Comparison of ENCODE assay signal across 8 mouse cellular contexts in the genomic region with DNA sequence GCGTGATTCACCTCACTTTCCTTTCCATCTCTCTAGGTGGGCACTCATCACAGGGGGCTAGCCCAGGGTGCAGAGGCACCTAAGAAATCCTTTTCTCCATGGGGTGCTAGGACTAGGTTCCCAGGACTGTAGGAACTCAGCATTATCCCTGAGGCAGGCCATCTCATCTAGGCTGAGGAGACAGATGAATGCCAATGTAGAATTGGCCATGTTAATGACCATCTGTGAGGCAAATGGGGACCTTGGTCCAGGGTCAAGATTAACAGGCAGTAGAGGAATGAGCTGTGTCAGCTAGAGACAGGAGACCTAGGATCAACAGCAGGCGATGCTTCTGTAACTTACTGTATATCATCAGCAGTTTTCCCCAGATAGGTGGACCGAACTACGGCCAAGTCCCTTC. TPM values are rescaled to one million over a fixed set of nuclear protein-coding genes. Genes with fewer than 3 reads are reported as not detected.
DNase-seq lines count a peak whose midpoint lies in the region; ATAC-seq lines count a peak whose summit lies in the region.

No protein-coding gene starts in this region.

- no peak for DNase-seq in heart, adult 18-20 months
- DNase-seq in cerebellum, adult 18-20 months: peak; percentile 75 to 83
- no peak for DNase-seq in urinary bladder, postnatal 4 days (ENCODE audit: low spot score in 2 of 2)
- no peak for DNase-seq in right cerebral cortex, postnatal 36 days (ENCODE audit: low spot score in 2 of 2)
- no peak for DNase-seq in right cerebral cortex, postnatal 10 days (ENCODE audit: low spot score in 2 of 2)

- WGBS in heart, embryonic 14.5 days: 79% methylated on average over 4 of the region's 4 CpGs
- WGBS in hindbrain, embryonic 13.5 days: 81% methylated on average over 4 of the region's 4 CpGs
- WGBS in liver, embryonic 12.5 days (ENCODE audit: insufficient replicate concordance): 79% methylated on average over 4 of the region's 4 CpGs

- H3K27ac ChIP-seq in heart, embryonic 14.5 days (replicated peaks in 1 of 2; ENCODE audit: control insufficient read depth in 1 of 2, insufficient read depth in 1 of 2, low read depth in 2 of 2, low read length in 2 of 2): peak overlapping the region; percentile 81 to 91; a peak in 3 of 4 replicates
- no peak overlapping the region for H3K27ac ChIP-seq in hindbrain, embryonic 13.5 days
- H3K27ac ChIP-seq in liver, embryonic 12.5 days: peak overlapping the region; percentile 69; the same call in 1 of the 2 replicates

- H3K4me2 ChIP-seq in heart, embryonic 14.5 days (ENCODE audit: low read length): peak overlapping the region; percentile 76
- H3K4me2 ChIP-seq in hindbrain, embryonic 13.5 days: peak overlapping the region; percentile 83
- H3K4me2 ChIP-seq in liver, embryonic 12.5 days: peak overlapping the region; percentile 96

- H3K9ac ChIP-seq in heart, embryonic 14.5 days (ENCODE audit: low read length): peak overlapping the region; percentile 93
- H3K9ac ChIP-seq in hindbrain, embryonic 13.5 days: peak overlapping the region; percentile 82; the same call in 1 of the 2 replicates
- H3K9ac ChIP-seq in liver, embryonic 12.5 days: no peak overlapping the region

- peaks cover 48% of the 10 kb centered on the region for H3K36me3 ChIP-seq in heart, embryonic 14.5 days (ENCODE audit: control insufficient read depth, insufficient read depth, low read length)
- peaks cover 7% of the 10 kb centered on the region for H3K36me3 ChIP-seq in hindbrain, embryonic 13.5 days
- no peaks in the 10 kb centered on the region; the same call in 1 of the 2 replicates for H3K36me3 ChIP-seq in liver, embryonic 12.5 days

- peak overlapping the region; percentile 78 to 87 for H3K4me3 ChIP-seq in heart, embryonic 14.5 days (ENCODE audit: control insufficient read depth in 1 of 2, insufficient read depth in 1 of 2, low read depth in 1 of 2, low read length in 2 of 2)
- H3K4me3 ChIP-seq in hindbrain, embryonic 13.5 days: peak overlapping the region; percentile 78
- peak overlapping the region; percentile 75; the same call in 1 of the 2 replicates for H3K4me3 ChIP-seq in liver, embryonic 12.5 days

- H3K4me1 ChIP-seq in heart, embryonic 14.5 days (ENCODE audit: control insufficient read depth in 2 of 2, insufficient read depth in 2 of 2, low read length in 2 of 2): peaks cover 6 to 12% of the 10 kb centered on the region in 2 experiments
- H3K4me1 ChIP-seq in hindbrain, embryonic 13.5 days (replicated peaks): peaks cover 26% of the 10 kb centered on the region
- peaks cover 34% of the 10 kb centered on the region for H3K4me1 ChIP-seq in liver, embryonic 12.5 days

- H3K27me3 ChIP-seq in heart, embryonic 14.5 days (ENCODE audit: control insufficient read depth, insufficient read depth, low read length): no peaks in the 10 kb centered on the region
- peaks cover 8% of the 10 kb centered on the region; the same call in 1 of the 2 replicates for H3K27me3 ChIP-seq in hindbrain, embryonic 13.5 days
- H3K27me3 ChIP-seq in liver, embryonic 12.5 days (replicated peaks): peaks cover 21% of the 10 kb centered on the region; the same call in 1 of the 2 replicates

- no peaks in the 10 kb centered on the region for H3K9me3 ChIP-seq in heart, embryonic 14.5 days (ENCODE audit: control insufficient read depth, low read length)
- H3K9me3 ChIP-seq in hindbrain, embryonic 13.5 days: no peaks in the 10 kb centered on the region
- H3K9me3 ChIP-seq in liver, embryonic 12.5 days (replicated peaks): no peaks in the 10 kb centered on the region

- ATAC-seq in heart, embryonic 14.5 days (ENCODE audit: insufficient number of reproducible peaks, insufficient read depth, low FRiP score, low read depth): no peak
- ATAC-seq in hindbrain, embryonic 13.5 days (ENCODE audit: low FRiP score): no peak
- no peak for ATAC-seq in liver, embryonic 12.5 days

RNA-seq across cellular contexts. Expression of a gene that starts 1.4 kb away (rescaled TPM):
- polyA plus RNA-seq in heart, embryonic 14.5 days (2014; fragmentation: Nextera tagmentation; extraction: Ambion mirVana): 112 and 113 TPM in 2 replicates
- 100 to 1,000 TPM; 421 to 452 TPM for total RNA-seq in heart, adult 18-20 months (2021)
- polyA plus RNA-seq in hindbrain, embryonic 13.5 days (2015; fragmentation: Nextera tagmentation; extraction: Ambion mirVana): 24.2 and 25.5 TPM in 2 replicates
- polyA plus RNA-seq in liver, embryonic 12.5 days (2016; fragmentation: Nextera tagmentation; extraction: Ambion mirVana): 10.0 and 11.0 TPM in 2 replicates

RNA-seq across cellular contexts. Expression of a gene that starts 30.1 kb away (rescaled TPM):
- 8.5 and 10.1 TPM in 2 replicates for polyA plus RNA-seq in heart, embryonic 14.5 days (2014; fragmentation: Nextera tagmentation; extraction: Ambion mirVana)
- 1 to 10 TPM; 1.1 to 1.9 TPM for total RNA-seq in heart, adult 18-20 months (2021)
- 132 and 142 TPM in 2 replicates for polyA plus RNA-seq in hindbrain, embryonic 13.5 days (2015; fragmentation: Nextera tagmentation; extraction: Ambion mirVana)
- 53.8 and 56.7 TPM in 2 replicates for polyA plus RNA-seq in liver, embryonic 12.5 days (2016; fragmentation: Nextera tagmentation; extraction: Ambion mirVana)

RNA-seq across cellular contexts. Expression of a gene that starts 36.8 kb away (rescaled TPM):
- 9.4 TPM in 2 replicates for polyA plus RNA-seq in heart, embryonic 14.5 days (2014; fragmentation: Nextera tagmentation; extraction: Ambion mirVana)
- 10 to 100 TPM in 1 of 2 experiments, 1 to 10 TPM in 1; 8.6 to 10.1 TPM for total RNA-seq in heart, adult 18-20 months (2021)
- polyA plus RNA-seq in hindbrain, embryonic 13.5 days (2015; fragmentation: Nextera tagmentation; extraction: Ambion mirVana): 10.3 and 11.4 TPM in 2 replicates
- 2.8 and 3.6 TPM in 2 replicates for polyA plus RNA-seq in liver, embryonic 12.5 days (2016; fragmentation: Nextera tagmentation; extraction: Ambion mirVana)

RNA-seq across cellular contexts. Expression of a gene that starts 48.9 kb away (rescaled TPM):
- polyA plus RNA-seq in heart, embryonic 14.5 days (2014; fragmentation: Nextera tagmentation; extraction: Ambion mirVana): 8.1 and 8.6 TPM in 2 replicates
- total RNA-seq in heart, adult 18-20 months (2021): 10 to 100 TPM; 44.8 to 47.2 TPM
- 16.9 and 17.3 TPM in 2 replicates for polyA plus RNA-seq in hindbrain, embryonic 13.5 days (2015; fragmentation: Nextera tagmentation; extraction: Ambion mirVana)
- polyA plus RNA-seq in liver, embryonic 12.5 days (2016; fragmentation: Nextera tagmentation; extraction: Ambion mirVana): 13.4 and 14.1 TPM in 2 replicates

Comparison
In these comparisons a context has a peak if more than half of its experiments do, and no peak if none do; other contexts are left out.
1. DNase-seq: peak in cerebellum, adult 18-20 months (2 of 2); none in heart, adult 18-20 months (0 of 2), urinary bladder, postnatal 4 days (0 of 2), right cerebral cortex, postnatal 36 days (0 of 2) and right cerebral cortex, postnatal 10 days (0 of 2).
2. Peak in every context shown above with its lines, with median percentiles within 50 percentile points of each other: H3K4me2 ChIP-seq and H3K4me3 ChIP-seq.